Comparison of ENCODE assay signal across 37 mouse cellular contexts in genomic region chr7:133543131-133543530, GRCm38 (mm10). TPM values are rescaled to one million over a fixed set of nuclear protein-coding genes. Genes with fewer than 3 reads are reported as not detected.
DNase-seq lines count a peak whose midpoint lies in the region; ATAC-seq and TF ChIP-seq lines count a peak whose summit lies in the region.
"Had no signal": no experiment of that assay in that cellular context is flagged by ENCODE, and none has a peak within 500 bp of the region (broad histone marks: within the 10 kb centered on the region; RNA-seq: fewer than 3 reads in every experiment).

No protein-coding gene starts in this region.

- no peak for ATAC-seq in hindbrain, postnatal 0 days
- no peak for ATAC-seq in hindbrain, embryonic 13.5 days (ENCODE audit: low FRiP score)
- ATAC-seq: forebrain, embryonic 15.5 days; liver, postnatal 0 days; lung, postnatal 0 days; midbrain, embryonic 15.5 days; Patski had no signal

- H3K9ac ChIP-seq in hindbrain, postnatal 0 days (replicated peaks; ENCODE audit: low read length), result no peak overlapping the region
- H3K9ac ChIP-seq in hindbrain, embryonic 13.5 days, result no peak overlapping the region
- H3K9ac ChIP-seq: embryonic facial prominence, embryonic 13.5 days; forebrain, embryonic 15.5 days; heart, embryonic 15.5 days; hindbrain, embryonic 14.5 days; liver, postnatal 0 days; midbrain, embryonic 15.5 days; stomach, embryonic 15.5 days had no signal

- H3K4me1 ChIP-seq in hindbrain, postnatal 0 days (ENCODE audit: insufficient read depth, low read length), result no peaks in the 10 kb centered on the region
- H3K4me1 ChIP-seq in hindbrain, embryonic 13.5 days (replicated peaks), result no peaks in the 10 kb centered on the region
- H3K4me1 ChIP-seq: embryonic facial prominence, embryonic 13.5 days; forebrain, embryonic 15.5 days; heart, embryonic 15.5 days; limb, embryonic 10.5 days; midbrain, embryonic 15.5 days; stomach, embryonic 15.5 days had no signal

- TF ChIP-seq CTCF in hindbrain, postnatal 0 days (IDR thresholded peaks at IDR 0.05; ENCODE audit: low read depth), result no peak

- 76% methylated on average over 4 of the region's 4 CpGs for WGBS in hindbrain, postnatal 0 days
- WGBS in hindbrain, embryonic 13.5 days, result 94% methylated on average over 4 of the region's 4 CpGs

- no peaks in the 10 kb centered on the region for H3K9me3 ChIP-seq in hindbrain, postnatal 0 days (ENCODE audit: low read length)
- H3K9me3 ChIP-seq in hindbrain, embryonic 13.5 days, result no peaks in the 10 kb centered on the region
- H3K9me3 ChIP-seq: embryonic facial prominence, embryonic 13.5 days; forebrain, embryonic 15.5 days; heart, embryonic 15.5 days; limb, embryonic 10.5 days; midbrain, embryonic 15.5 days; stomach, embryonic 15.5 days had no signal

- no peaks in the 10 kb centered on the region for H3K27me3 ChIP-seq in hindbrain, postnatal 0 days (ENCODE audit: insufficient read depth, low read length)
- no peaks in the 10 kb centered on the region for H3K27me3 ChIP-seq in hindbrain, embryonic 13.5 days
- H3K27me3 ChIP-seq: embryonic facial prominence, embryonic 13.5 days; forebrain, embryonic 15.5 days; heart, embryonic 15.5 days; midbrain, embryonic 15.5 days; stomach, embryonic 15.5 days had no signal

- H3K4me3 ChIP-seq in hindbrain, postnatal 0 days (ENCODE audit: low read length), result no peak overlapping the region
- H3K4me3 ChIP-seq in hindbrain, embryonic 13.5 days, result no peak overlapping the region
- H3K4me3 ChIP-seq: embryonic facial prominence, embryonic 13.5 days; erythroblast, embryonic 14.5 days; forebrain, embryonic 15.5 days; heart, embryonic 15.5 days; limb, embryonic 10.5 days; midbrain, embryonic 15.5 days; stomach, embryonic 15.5 days had no signal

- no peak overlapping the region for H3K4me2 ChIP-seq in hindbrain, postnatal 0 days (ENCODE audit: low read depth, low read length)
- no peak overlapping the region for H3K4me2 ChIP-seq in hindbrain, embryonic 13.5 days
- H3K4me2 ChIP-seq: embryonic facial prominence, embryonic 13.5 days; forebrain, embryonic 15.5 days; heart, embryonic 15.5 days; hindbrain, embryonic 14.5 days; midbrain, embryonic 15.5 days; stomach, embryonic 15.5 days had no signal

- DNase-seq in hindbrain, postnatal 0 days (ENCODE audit: low spot score), result peak; percentile 20
- peak; percentile 45 for DNase-seq in brain, adult 2 months (ENCODE audit: low read depth, low spot score)
- peak; percentile 49 for DNase-seq in layer of hippocampus, adult 11-12 months (ENCODE audit: low spot score)
- peak; percentile 16 to 34 for DNase-seq in layer of hippocampus, postnatal 10 days (ENCODE audit: low spot score in 2 of 2)
- DNase-seq in thymus, adult 18-20 months, result no peak
- no peak for DNase-seq in natural killer cell, adult 2 months (ENCODE audit: low spot score in 2 of 2)
- DNase-seq: B cell, adult 2 months; cerebellum, adult 2 months; cerebellum, postnatal 25 days; embryo, embryonic 11 days; gastrocnemius, postnatal 36 days; heart, postnatal 36 days; kidney, adult 2 months; liver, postnatal 0 days; thymus, adult 2 months had no signal

- H3K36me3 ChIP-seq in hindbrain, postnatal 0 days (ENCODE audit: insufficient read depth, low read length), result no peaks in the 10 kb centered on the region
- no peaks in the 10 kb centered on the region for H3K36me3 ChIP-seq in hindbrain, embryonic 13.5 days
- H3K36me3 ChIP-seq: embryonic facial prominence, embryonic 13.5 days; forebrain, embryonic 15.5 days; G1E; heart, embryonic 15.5 days; limb, embryonic 10.5 days; midbrain, embryonic 15.5 days; stomach, embryonic 15.5 days had no signal

- no peak overlapping the region for H3K27ac ChIP-seq in hindbrain, postnatal 0 days
- H3K27ac ChIP-seq in hindbrain, embryonic 13.5 days, result no peak overlapping the region
- H3K27ac ChIP-seq: embryonic facial prominence, embryonic 13.5 days; forebrain, embryonic 15.5 days; heart, embryonic 15.5 days; hindbrain, embryonic 14.5 days; kidney, postnatal 0 days; limb, embryonic 10.5 days; macrophage; midbrain, embryonic 15.5 days; stomach, embryonic 15.5 days had no signal

RNA-seq across cellular contexts. Expression of gene Tex36, which starts 58.8 kb away (rescaled TPM):
- not detected in 2 replicates for total RNA-seq in hindbrain, postnatal 0 days (2014; rRNA removed)
- 0.25 TPM in 1 of 2 replicates, not detected in the other for polyA plus RNA-seq in hindbrain, postnatal 0 days (2015; fragmentation: Nextera tagmentation; extraction: Ambion mirVana)
- 0.23 TPM in 1 of 2 replicates, not detected in the other for polyA plus RNA-seq in hindbrain, embryonic 13.5 days (2015; fragmentation: Nextera tagmentation; extraction: Ambion mirVana)
- under 1 TPM in 1 of 2 experiments, not detected in 1; 0.39 TPM for total RNA-seq in layer of hippocampus, postnatal 10 days (2021)
- total RNA-seq: adrenal gland, adult 18-20 months; CH12.LX; G1E; gastrocnemius, adult 18-20 months; gastrocnemius, postnatal 36 days; heart, adult 8-10 months; heart, postnatal 36 days; layer of hippocampus, postnatal 14 days; liver, adult 2 months; neutrophil, adult 5-6 weeks had no signal
- polyA plus RNA-seq: embryonic facial prominence, embryonic 13.5 days; erythroblast, embryonic 14.5 days; forebrain, embryonic 15.5 days; G1E; heart, embryonic 15.5 days; hindbrain, embryonic 14.5 days; intestine, embryonic 14.5 days; kidney, adult 2 months; limb, embryonic 10.5 days; liver, adult 2 months; liver, postnatal 0 days; lung, postnatal 0 days; macrophage; midbrain, embryonic 15.5 days; Patski; stomach, embryonic 15.5 days; thymus, adult 2 months had no signal

Comparison
In these comparisons a context has a peak if more than half of its experiments do, and no peak if none do; other contexts are left out.
1. DNase-seq: peak in hindbrain, postnatal 0 days (single experiment), brain, adult 2 months (single experiment), layer of hippocampus, adult 11-12 months (single experiment) and layer of hippocampus, postnatal 10 days (2 of 2); none in thymus, adult 18-20 months (0 of 2) and natural killer cell, adult 2 months (0 of 2).